Mouse (Mus musculus): ENCODE data around the gene Dmkn. TPM values are rescaled to one million over a fixed set of nuclear protein-coding genes. Genes with fewer than 3 reads are reported as not detected.

Gene Dmkn
- polyA plus RNA-seq (2012; rRNA removed), result 36.0 and 40.0 TPM in 2 replicates

GRCm38 (mm10) chr7:30763456-30763855 is at the start of gene Dmkn:
Gene Dmkn, plus strand, starts transcription at chr7:30763756.

GRCm38 (mm10) chr7:30729396-30730063 is 34.0 kb upstream of the Dmkn start, which contains the start of gene Tmem147:
Gene Tmem147, minus strand, starts transcription at chr7:30729540.

GRCm38 (mm10) chr7:30743617-30744016 is 19.9 kb upstream of the Dmkn start, which contains the start of gene Gapdhs:
Gene Gapdhs, minus strand, starts transcription at chr7:30743681.

GRCm38 (mm10) chr7:30751086-30751669 is 12.4 kb upstream of the Dmkn start, which contains the start of gene Sbsn:
Gene Sbsn, plus strand, starts transcription at chr7:30751471.

GRCm38 (mm10) chr7:30787377-30788022 is 23.9 kb downstream of the Dmkn start, which contains the start of gene Krtdap:
Gene Krtdap, plus strand, starts transcription at chr7:30787896.

GRCm38 (mm10) chr7:30823675-30824074 is 60.1 kb downstream of the Dmkn start, which contains the start of gene Ffar2:
Gene Ffar2, minus strand, starts transcription at chr7:30823775.

Other genes with a start within 250 kb of the Dmkn start
- gene Arhgap33, start 228.7 kb upstream of the Dmkn start, polyA plus RNA-seq (2012; rRNA removed), result 26.8 and 28.0 TPM in 2 replicates
- 35.0 and 43.0 TPM in 2 replicates for gene Hspb6, start 211.6 kb upstream of the Dmkn start, polyA plus RNA-seq (2012; rRNA removed)
- gene Proser3, start 211.5 kb upstream of the Dmkn start, polyA plus RNA-seq (2012; rRNA removed), result 16.8 and 22.1 TPM in 2 replicates
- gene Lin37, start 203.9 kb upstream of the Dmkn start, polyA plus RNA-seq (2012; rRNA removed), result 38.6 and 52.1 TPM in 2 replicates
- gene U2af1l4, start 200.5 kb upstream of the Dmkn start, polyA plus RNA-seq (2012; rRNA removed), result 54.3 and 70.9 TPM in 2 replicates
- 1.2 and 1.7 TPM in 2 replicates for gene Gm49396, start 200.4 kb upstream of the Dmkn start, polyA plus RNA-seq (2012; rRNA removed)
- gene Psenen, start 200.1 kb upstream of the Dmkn start, polyA plus RNA-seq (2012; rRNA removed), result 84.6 and 110 TPM in 2 replicates
- 5.7 and 6.6 TPM in 2 replicates for gene Igflr1, start 198.3 kb upstream of the Dmkn start, polyA plus RNA-seq (2012; rRNA removed)
- gene Kmt2b, start 175.0 kb upstream of the Dmkn start, polyA plus RNA-seq (2012; rRNA removed), result 57.6 and 63.3 TPM in 2 replicates
- 0.88 and 1.4 TPM in 2 replicates for gene Zbtb32, start 164.8 kb upstream of the Dmkn start, polyA plus RNA-seq (2012; rRNA removed)
- gene Upk1a, start 150.9 kb upstream of the Dmkn start, polyA plus RNA-seq (2012; rRNA removed), result 174 and 233 TPM in 2 replicates
- gene Cox6b1, start 137.6 kb upstream of the Dmkn start, polyA plus RNA-seq (2012; rRNA removed), result 216 and 385 TPM in 2 replicates
- not detected in 2 replicates for gene Etv2, start 127.9 kb upstream of the Dmkn start, polyA plus RNA-seq (2012; rRNA removed)
- 104 and 110 TPM in 2 replicates for gene Rbm42, start 113.4 kb upstream of the Dmkn start, polyA plus RNA-seq (2012; rRNA removed)
- 17.8 and 20.4 TPM in 2 replicates for gene Haus5, start 98.8 kb upstream of the Dmkn start, polyA plus RNA-seq (2012; rRNA removed)
- gene Pmis2, start 92.2 kb upstream of the Dmkn start, polyA plus RNA-seq (2012; rRNA removed), result not detected in 2 replicates
- gene 2200002J24Rik, start 64.8 kb upstream of the Dmkn start, polyA plus RNA-seq (2012; rRNA removed), result 1.6 and 4.1 TPM in 2 replicates
- gene Atp4a, start 51.5 kb upstream of the Dmkn start, polyA plus RNA-seq (2012; rRNA removed), result 1.9 and 3.4 TPM in 2 replicates
- 293 and 358 TPM in 2 replicates for gene Tmem147, start 34.2 kb upstream of the Dmkn start, polyA plus RNA-seq (2012; rRNA removed)
- not detected in 2 replicates for gene Gapdhs, start 20.1 kb upstream of the Dmkn start, polyA plus RNA-seq (2012; rRNA removed)
- gene Sbsn, start 12.3 kb upstream of the Dmkn start, polyA plus RNA-seq (2012; rRNA removed), result 7.5 and 9.7 TPM in 2 replicates
- not detected in 2 replicates for gene Krtdap, start 24.1 kb downstream of the Dmkn start, polyA plus RNA-seq (2012; rRNA removed)
- gene Ffar2, start 60.0 kb downstream of the Dmkn start, polyA plus RNA-seq (2012; rRNA removed), result 5.7 and 6.9 TPM in 2 replicates
- gene Ffar3, start 92.4 kb downstream of the Dmkn start, polyA plus RNA-seq (2012; rRNA removed), result not detected in 2 replicates
- 0.02 and 0.07 TPM in 2 replicates for gene Ffar1, start 97.8 kb downstream of the Dmkn start, polyA plus RNA-seq (2012; rRNA removed)
- 1.4 and 1.6 TPM in 2 replicates for gene Cd22, start 116.6 kb downstream of the Dmkn start, polyA plus RNA-seq (2012; rRNA removed)
- gene Mag, start 151.1 kb downstream of the Dmkn start, polyA plus RNA-seq (2012; rRNA removed), result 0.99 and 1.1 TPM in 2 replicates
- gene Hamp2, start 160.9 kb downstream of the Dmkn start, polyA plus RNA-seq (2012; rRNA removed), result 3.6 and 6.3 TPM in 2 replicates
- 2.3 and 5.6 TPM in 2 replicates for gene Hamp, start 180.3 kb downstream of the Dmkn start, polyA plus RNA-seq (2012; rRNA removed)
- gene Usf2, start 193.0 kb downstream of the Dmkn start, polyA plus RNA-seq (2012; rRNA removed), result 245 and 388 TPM in 2 replicates
- gene Lsr, start 209.7 kb downstream of the Dmkn start, polyA plus RNA-seq (2012; rRNA removed), result 139 and 178 TPM in 2 replicates
- 3.3 and 3.7 TPM in 2 replicates for gene Fam187b, start 210.0 kb downstream of the Dmkn start, polyA plus RNA-seq (2012; rRNA removed)